10 mouse cellular contexts compared by ENCODE assay signal in genomic region chr1:98192044-98192484, GRCm38 (mm10).
DNase-seq lines count a peak whose midpoint lies in the region; ATAC-seq lines count a peak whose summit lies in the region.
"Had no signal": no experiment of that assay in that cellular context is flagged by ENCODE, and none has a peak within 500 bp of the region (broad histone marks: within the 10 kb centered on the region; RNA-seq: fewer than 3 reads in every experiment).

No protein-coding gene starts in this region.

- ATAC-seq in embryonic facial prominence, embryonic 13.5 days (ENCODE audit: insufficient number of reproducible peaks, insufficient read depth, low FRiP score, low TSS enrichment, low read depth), result no peak
- ATAC-seq in hindbrain, embryonic 16.5 days, result 0 out of 2 replicates have a peak, but pooled peaks have one; percentile 11

- 38% methylated on average over 8 of the region's 8 CpGs for WGBS in embryonic facial prominence, embryonic 13.5 days
- 75% methylated on average over 8 of the region's 8 CpGs for WGBS in embryonic facial prominence, embryonic 10.5 days
- WGBS in hindbrain, embryonic 16.5 days, result 26% methylated on average over 8 of the region's 8 CpGs

- peaks cover 16% of the 10 kb centered on the region for H3K4me1 ChIP-seq in embryonic facial prominence, embryonic 13.5 days
- H3K4me1 ChIP-seq in embryonic facial prominence, embryonic 10.5 days, result peaks cover 13% of the 10 kb centered on the region
- H3K4me1 ChIP-seq in hindbrain, embryonic 16.5 days (ENCODE audit: control insufficient read depth, insufficient read depth, low read depth, low read length), result peaks cover 24% of the 10 kb centered on the region

- H3K4me2 ChIP-seq in embryonic facial prominence, embryonic 13.5 days, result peak overlapping the region; percentile 22; the same call in 1 of the 2 replicates
- peak overlapping the region; percentile 34 for H3K4me2 ChIP-seq in hindbrain, embryonic 16.5 days (ENCODE audit: low read length)

- H3K9ac ChIP-seq in embryonic facial prominence, embryonic 13.5 days, result no peak overlapping the region
- H3K9ac ChIP-seq in hindbrain, embryonic 16.5 days (ENCODE audit: low read depth, low read length), result peak overlapping the region; percentile 17; the same call in 1 of the 2 replicates

- intact Hi-C loops in left cerebral cortex, postnatal 36 days (cut with DNase I), result loop anchor here (2.0 to 5.0 kb wide), 2 partner anchors 85 to 160 kb away; no protein-coding TSS in a partner anchor
- intact Hi-C loops in heart, postnatal 10 days (cut with DNase I), result no loop called here

- no peak overlapping the region for H3K27ac ChIP-seq in embryonic facial prominence, embryonic 13.5 days
- no peak overlapping the region for H3K27ac ChIP-seq in embryonic facial prominence, embryonic 10.5 days (replicated peaks)
- peak overlapping the region; percentile 56; the same call in 1 of the 2 replicates for H3K27ac ChIP-seq in hindbrain, embryonic 16.5 days (ENCODE audit: low read depth, low read length)

- no peak overlapping the region for H3K4me3 ChIP-seq in embryonic facial prominence, embryonic 13.5 days
- H3K4me3 ChIP-seq in embryonic facial prominence, embryonic 10.5 days, result no peak overlapping the region
- no peak overlapping the region for H3K4me3 ChIP-seq in hindbrain, embryonic 16.5 days (ENCODE audit: low read length)

- DNase-seq in embryonic facial prominence, embryonic 10.5 days (ENCODE audit: low spot score), result no peak
- DNase-seq in left cerebral cortex, postnatal 36 days (ENCODE audit: low spot score in 2 of 2), result peak; percentile 56 to 59
- DNase-seq in right cerebral cortex, postnatal 4 days, result peak; percentile 25
- DNase-seq in embryo, embryonic 11 days, result no peak
- DNase-seq in spleen, postnatal 10 days (ENCODE audit: low spot score in 2 of 2), result no peak
- no peak for DNase-seq in heart, postnatal 10 days
- DNase-seq: cerebellum, adult 11-12 months; lung, postnatal 36 days had no signal

- no peaks in the 10 kb centered on the region for H3K9me3 ChIP-seq in embryonic facial prominence, embryonic 13.5 days
- H3K9me3 ChIP-seq in embryonic facial prominence, embryonic 10.5 days, result no peaks in the 10 kb centered on the region
- H3K9me3 ChIP-seq in hindbrain, embryonic 16.5 days (ENCODE audit: control insufficient read depth, low read length), result no peaks in the 10 kb centered on the region

- H3K27me3 ChIP-seq in embryonic facial prominence, embryonic 13.5 days, result no peaks in the 10 kb centered on the region
- H3K27me3 ChIP-seq in embryonic facial prominence, embryonic 10.5 days (replicated peaks; ENCODE audit: low read depth, poor library complexity, severe bottlenecking), result no peaks in the 10 kb centered on the region
- no peaks in the 10 kb centered on the region for H3K27me3 ChIP-seq in hindbrain, embryonic 16.5 days (replicated peaks; ENCODE audit: control insufficient read depth, insufficient read depth, low read length)

- no peaks in the 10 kb centered on the region for H3K36me3 ChIP-seq in embryonic facial prominence, embryonic 13.5 days
- no peaks in the 10 kb centered on the region for H3K36me3 ChIP-seq in embryonic facial prominence, embryonic 10.5 days (replicated peaks)
- H3K36me3 ChIP-seq in hindbrain, embryonic 16.5 days (ENCODE audit: control insufficient read depth, insufficient read depth, low read length), result no peaks in the 10 kb centered on the region

Comparison
In these comparisons a context has a peak if more than half of its experiments do, and no peak if none do; other contexts are left out.
1. DNase-seq: peak in left cerebral cortex, postnatal 36 days (2 of 2) and right cerebral cortex, postnatal 4 days (single experiment); none in embryonic facial prominence, embryonic 10.5 days (single experiment), embryo, embryonic 11 days (single experiment), spleen, postnatal 10 days (0 of 2) and heart, postnatal 10 days (0 of 2).